Mouse (Mus musculus) limb, embryonic 12.5 days (tissue): ENCODE measurements around the gene Dbr1. TPM values are rescaled to one million over a fixed set of nuclear protein-coding genes. Genes with fewer than 3 reads are reported as not detected.
A peak's percentile ranks its signal among the peaks of the same experiment; 100 is the strongest.

ENCODE experiments used
- ATAC-seq: fragments of 200-750 bp; cut with Nextera tagmentation; 2 replicates; pipeline ENCODE4 v1.8.0; 2017; ENCODE audit warnings: low read depth, moderate TSS enrichment; ENCODE audit not compliant: insufficient number of reproducible peaks, insufficient read depth, low FRiP score, low TSS enrichment
- H3K27ac ChIP-seq: fragments of 300-500 bp; sonication (generic); 2 replicates; pipeline ENCODE4 v1.5.1; 2016; ENCODE audit warnings: mild to moderate bottlenecking, moderate library complexity
- H3K27me3 ChIP-seq: fragments of 300-500 bp; sonication (generic); 2 replicates; pipeline ENCODE4 v1.6.1; 2016; ENCODE audit warnings: mild to moderate bottlenecking, moderate library complexity
- H3K36me3 ChIP-seq: fragments of 300-500 bp; sonication (generic); 2 replicates; pipeline ENCODE4 v1.6.1; 2016; ENCODE audit warnings: mild to moderate bottlenecking, moderate library complexity
- H3K4me1 ChIP-seq: fragments of 300-500 bp; sonication (generic); replicated peaks from 2 replicates; pipeline ENCODE4 v1.6.1; 2016
- H3K4me2 ChIP-seq: fragments of 300-500 bp; sonication (generic); 2 replicates; pipeline ENCODE4 v1.6.1; 2016; ENCODE audit warnings: mild to moderate bottlenecking, moderate library complexity
- H3K4me3 ChIP-seq: fragments of 300-500 bp; sonication (generic); replicated peaks from 2 replicates; pipeline ENCODE4 v1.5.1; 2016; ENCODE audit warnings: mild to moderate bottlenecking
- H3K9ac ChIP-seq: fragments of 300-500 bp; sonication (generic); replicated peaks from 2 replicates; pipeline ENCODE4 v1.6.1; 2016; ENCODE audit warnings: mild to moderate bottlenecking, moderate library complexity
- H3K9me3 ChIP-seq: fragments of 300-500 bp; sonication (generic); 2 replicates; pipeline ENCODE4 v1.6.1; 2016; ENCODE audit warnings: mild to moderate bottlenecking, moderate library complexity
- WGBS: fragments of 180-500 bp; shearing (Covaris S2); methylation state at CpG from one replicate; pipeline ENCODE4 v1.1.7; 2016; 5-methylcytosine and 5-hydroxymethylcytosine counted together
- polyA plus RNA-seq: library from polyadenylated mRNA; unstranded; fragments of >200 nt; fragmentation: Nextera tagmentation; extraction: Ambion mirVana; gene quantifications from 2 replicates; pipeline ENCODE4 v1.2.1, GENCODE M21; 2016

Gene Dbr1
- polyA plus RNA-seq, 1 experiment from 2014 or later: 32.7 TPM

DNA sequence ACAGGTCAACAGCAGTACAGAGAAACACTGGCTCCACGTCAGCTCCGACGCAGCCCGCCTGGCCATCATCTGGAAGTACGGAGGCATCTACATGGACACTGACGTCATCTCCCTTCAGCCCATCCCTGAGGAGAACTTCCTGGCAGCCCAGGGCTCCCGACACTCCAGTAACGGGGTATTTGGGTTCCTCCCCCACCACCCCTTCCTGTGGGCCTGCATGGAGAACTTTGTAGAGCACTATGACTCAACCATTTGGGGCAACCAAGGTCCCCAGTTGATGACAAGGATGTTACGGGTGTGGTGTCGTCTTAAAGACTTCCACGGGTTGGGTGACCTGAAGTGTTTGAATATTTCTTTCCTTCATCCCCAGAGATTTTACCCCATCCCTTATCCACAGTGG, 44.6 kb downstream of the Dbr1 start:
- no peak overlapping the region for H3K9ac ChIP-seq
- no peaks in the 10 kb centered on the region for H3K4me1 ChIP-seq
- WGBS: 93% methylated on average over 11 of the region's 11 CpGs
- no peaks in the 10 kb centered on the region for H3K9me3 ChIP-seq
- H3K36me3 ChIP-seq: no peaks in the 10 kb centered on the region
- H3K4me3 ChIP-seq: no peak overlapping the region
- no peak overlapping the region for H3K4me2 ChIP-seq
- H3K27me3 ChIP-seq: no peaks in the 10 kb centered on the region
- no peak overlapping the region for H3K27ac ChIP-seq
- no peak for ATAC-seq

DNA sequence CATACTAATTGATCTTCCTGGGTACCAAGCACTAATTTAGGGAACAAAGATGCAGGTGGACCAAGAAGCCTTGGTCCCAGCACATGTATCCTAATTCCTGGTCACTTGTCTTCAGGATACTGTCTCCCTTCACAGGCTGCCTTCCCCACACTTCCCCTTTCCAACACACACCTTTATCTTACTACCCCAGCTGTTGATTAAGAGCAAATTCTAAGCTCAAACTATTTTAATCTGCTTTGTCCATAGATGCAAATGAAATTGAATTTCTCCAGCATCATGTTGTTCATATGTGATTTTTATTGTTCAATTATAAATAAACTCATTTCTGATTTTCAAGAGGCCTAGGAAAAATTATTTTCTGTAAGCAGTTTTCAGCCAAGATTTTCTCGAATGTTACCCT, 46.4 kb downstream of the Dbr1 start:
- no peaks in the 10 kb centered on the region for H3K27me3 ChIP-seq
- H3K4me3 ChIP-seq: no peak overlapping the region
- no peak for ATAC-seq
- H3K9ac ChIP-seq: no peak overlapping the region
- 78% methylated on average over 1 of the region's 1 CpGs for WGBS
- H3K36me3 ChIP-seq: no peaks in the 10 kb centered on the region
- no peaks in the 10 kb centered on the region for H3K9me3 ChIP-seq
- no peaks in the 10 kb centered on the region for H3K4me1 ChIP-seq
- H3K4me2 ChIP-seq: no peak overlapping the region
- no peak overlapping the region for H3K27ac ChIP-seq

DNA sequence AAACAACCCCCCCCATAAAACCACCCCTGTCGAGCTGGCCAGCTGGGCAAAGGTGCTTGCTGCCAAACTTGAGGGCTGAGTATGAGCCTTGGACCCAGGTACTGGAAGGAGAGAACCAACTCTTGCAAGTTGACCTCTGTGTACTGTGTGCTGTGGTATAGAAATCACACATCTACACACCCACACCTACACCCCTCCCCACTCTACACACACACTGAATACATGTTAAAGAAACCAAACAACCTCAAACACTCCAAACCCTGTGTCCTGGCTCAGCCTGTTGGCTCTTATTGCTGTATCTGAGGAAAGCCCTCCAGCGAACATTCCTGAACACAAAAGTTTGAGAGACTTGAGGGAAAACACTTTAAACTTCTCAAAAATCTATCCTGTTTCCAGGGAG, 47.4 kb downstream of the Dbr1 start:
- no peak overlapping the region for H3K9ac ChIP-seq
- WGBS: 53% methylated on average over 2 of the region's 2 CpGs
- H3K36me3 ChIP-seq: no peaks in the 10 kb centered on the region
- no peaks in the 10 kb centered on the region for H3K9me3 ChIP-seq
- ATAC-seq: no peak
- H3K4me2 ChIP-seq: no peak overlapping the region
- H3K27me3 ChIP-seq: no peaks in the 10 kb centered on the region
- H3K27ac ChIP-seq: no peak overlapping the region
- no peaks in the 10 kb centered on the region for H3K4me1 ChIP-seq
- no peak overlapping the region for H3K4me3 ChIP-seq

DNA sequence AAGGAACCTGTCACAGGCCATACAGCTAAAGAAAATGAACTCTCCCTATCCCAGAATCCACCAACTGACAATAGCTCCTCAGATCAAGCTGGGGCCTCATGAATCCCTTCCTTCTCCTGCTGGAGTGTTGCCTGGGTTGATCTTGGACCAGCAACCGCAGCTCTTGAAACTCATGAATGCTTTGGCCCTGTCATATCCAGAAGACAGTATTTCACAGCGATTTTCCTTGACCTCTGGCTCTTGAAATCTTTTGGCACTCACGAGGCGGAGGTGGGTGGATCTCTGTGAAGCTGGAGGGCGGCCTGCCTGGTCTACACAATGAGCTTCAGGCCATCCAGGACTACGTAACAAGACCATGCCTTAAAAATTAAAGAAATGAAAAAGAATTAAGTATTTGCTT, 48.5 kb downstream of the Dbr1 start:
- no peak overlapping the region for H3K4me2 ChIP-seq
- H3K9ac ChIP-seq: no peak overlapping the region
- H3K4me1 ChIP-seq: 0 out of 2 replicates have a peak, but pooled peaks cover 6% of the 10 kb centered on the region
- no peaks in the 10 kb centered on the region for H3K9me3 ChIP-seq
- no peaks in the 10 kb centered on the region for H3K27me3 ChIP-seq
- 80% methylated on average over 6 of the region's 6 CpGs for WGBS
- no peak overlapping the region for H3K4me3 ChIP-seq
- ATAC-seq: no peak
- no peak overlapping the region for H3K27ac ChIP-seq
- H3K36me3 ChIP-seq: no peaks in the 10 kb centered on the region

DNA sequence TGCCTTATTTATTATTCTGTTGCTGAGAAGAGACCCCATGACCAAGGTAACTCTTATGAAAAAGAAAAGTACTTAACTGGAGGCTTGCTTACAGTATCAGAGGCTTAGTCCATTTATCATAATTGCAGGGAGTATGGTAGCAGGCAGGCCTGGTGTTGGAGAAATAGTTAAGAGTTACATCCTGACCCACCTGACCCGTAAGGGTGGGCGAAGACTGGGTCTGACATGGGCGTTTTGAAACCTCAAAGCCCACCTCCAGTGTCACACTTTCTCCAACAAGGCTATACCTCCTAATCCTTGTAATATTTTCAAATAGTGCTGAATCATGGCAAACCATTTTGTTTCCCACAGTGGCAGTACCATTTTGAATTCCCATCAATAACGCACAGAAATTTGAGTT, 53.0 kb downstream of the Dbr1 start:
- Histone ChIP-seq H3K9me3 (no peaks in the 10 kb centered on the region), H3K27me3 (no peaks in the 10 kb centered on the region), H3K36me3 (peaks cover 12% of the 10 kb centered on the region), H3K4me2 (peak overlapping the region; percentile 75), H3K4me3 (peak overlapping the region; percentile 65; the same call in 1 of the 2 replicates), H3K9ac (no peak overlapping the region), H3K27ac (no peak overlapping the region), H3K4me1 (peaks cover 28% of the 10 kb centered on the region)
- no peak for ATAC-seq
- WGBS: 61% methylated on average over 4 of the region's 4 CpGs

DNA sequence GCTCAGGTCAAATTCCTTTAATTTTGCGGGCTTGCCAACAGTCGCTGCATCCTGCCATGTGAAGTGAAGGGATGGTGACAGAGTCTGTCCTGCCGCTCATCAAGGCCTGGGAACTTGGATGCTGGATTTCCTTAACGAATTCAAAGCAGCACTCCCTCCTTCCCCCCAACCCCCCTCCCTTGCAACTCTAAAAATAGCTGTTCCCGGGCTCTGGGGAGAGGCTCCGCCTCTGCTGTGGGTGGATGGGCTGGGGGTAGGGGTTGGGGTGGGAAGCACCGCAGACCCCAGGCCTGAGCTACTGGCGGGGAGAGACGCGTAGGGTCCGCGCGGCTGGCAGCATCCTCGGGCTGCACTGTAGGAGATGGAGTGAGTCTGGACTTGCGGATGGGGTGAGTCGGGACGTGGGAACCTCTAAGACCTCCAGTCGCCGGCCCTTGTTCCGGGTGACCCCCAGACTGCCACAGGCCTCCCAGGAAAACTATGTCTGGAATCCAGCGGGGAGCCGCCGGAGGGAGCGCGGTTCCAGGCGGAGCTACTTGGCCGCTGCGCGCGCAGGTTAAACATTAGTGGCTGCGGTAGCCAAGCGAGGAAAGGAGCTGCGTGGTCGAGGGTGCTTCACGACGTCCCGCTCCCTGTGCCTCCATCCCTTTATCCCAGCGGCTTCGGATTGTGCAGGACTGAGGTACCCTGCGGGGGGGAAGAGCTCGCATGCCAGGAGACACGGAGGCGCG, 53.8 kb downstream of the Dbr1 start, which contains the start of gene Dzip1l:
Dzip1l (plus strand) TSS at position 216 of the 731 bp plus-strand sequence.
- ATAC-seq: peak; percentile 92
- peak within 1 kb of the TSS; percentile 81 for H3K9ac ChIP-seq
- no peaks in the 10 kb centered on the region for H3K27me3 ChIP-seq
- H3K4me2 ChIP-seq: peak within 1 kb of the TSS; percentile 75
- H3K4me3 ChIP-seq: peak within 1 kb of the TSS; percentile 65
- H3K27ac ChIP-seq: peak within 1 kb of the TSS; percentile 91
- H3K4me1 ChIP-seq: peaks cover 28% of the 10 kb centered on the region
- H3K36me3 ChIP-seq: peaks cover 20% of the 10 kb centered on the region
- no peaks in the 10 kb centered on the region for H3K9me3 ChIP-seq
- under 1% methylated on average over 44 of the region's 44 CpGs for WGBS

DNA sequence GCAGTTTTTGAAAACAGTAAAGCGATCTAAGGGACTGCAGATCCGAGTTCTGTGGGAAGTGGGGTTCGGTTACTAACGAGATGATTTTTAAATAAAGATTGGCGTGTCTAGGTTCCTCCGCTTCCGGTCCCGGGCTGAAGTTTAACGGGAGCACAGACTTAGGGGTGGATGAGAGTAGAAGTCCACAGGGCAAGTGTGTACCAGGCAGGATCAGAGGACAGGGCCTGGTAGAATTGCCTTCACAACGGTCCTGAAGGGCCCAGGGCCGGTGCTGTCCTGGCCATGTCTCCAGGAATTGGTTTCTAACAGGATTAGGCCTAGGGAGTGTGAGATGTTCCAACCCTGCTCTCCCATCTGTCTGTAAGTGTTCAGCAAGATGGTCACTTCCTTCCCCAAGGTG, 54.5 kb downstream of the Dbr1 start:
- H3K9me3 ChIP-seq: no peaks in the 10 kb centered on the region
- H3K36me3 ChIP-seq: peaks cover 26% of the 10 kb centered on the region
- peaks cover 28% of the 10 kb centered on the region for H3K4me1 ChIP-seq
- H3K9ac ChIP-seq: peak overlapping the region; percentile 81
- ATAC-seq: 0 out of 2 replicates have a peak, but pooled peaks have one; percentile 17
- no peaks in the 10 kb centered on the region for H3K27me3 ChIP-seq
- peak overlapping the region; percentile 65 for H3K4me3 ChIP-seq
- under 1% methylated on average over 11 of the region's 11 CpGs for WGBS
- H3K4me2 ChIP-seq: peak overlapping the region; percentile 75
- peak overlapping the region; percentile 91 for H3K27ac ChIP-seq

DNA sequence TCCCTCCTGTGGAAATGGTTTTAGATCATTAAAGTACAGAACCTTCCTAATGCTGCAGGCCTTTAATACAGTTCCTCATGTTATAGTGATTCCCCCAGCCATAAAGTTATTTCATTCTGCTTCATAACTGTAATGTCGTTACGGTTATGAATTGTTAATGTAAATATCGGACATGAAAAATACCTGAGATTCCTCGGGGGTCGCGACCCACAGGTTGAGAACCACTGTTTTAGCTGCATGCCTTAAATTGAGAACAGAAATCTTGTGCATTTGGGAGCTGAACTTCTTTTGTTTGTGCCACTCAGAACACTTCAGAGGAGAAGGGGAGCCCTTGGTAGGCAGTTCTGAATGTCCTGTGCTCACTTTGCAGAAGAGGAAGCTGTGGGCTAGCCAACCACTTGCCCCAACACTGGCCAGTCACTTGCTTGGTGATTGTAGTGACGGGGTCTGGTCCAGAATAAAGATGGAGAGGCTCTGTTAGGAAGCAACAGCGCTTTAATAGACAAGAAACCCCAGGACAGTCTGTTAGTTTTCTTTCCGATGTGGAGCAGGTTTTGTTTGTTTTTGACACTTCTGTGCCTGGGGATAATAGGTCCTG, 55.0 kb downstream of the Dbr1 start:
- Histone ChIP-seq H3K27me3 (no peaks in the 10 kb centered on the region), H3K4me1 (peaks cover 28% of the 10 kb centered on the region), H3K9ac (peak overlapping the region; percentile 81), H3K4me3 (peak overlapping the region; percentile 65), H3K27ac (peak overlapping the region; percentile 91), H3K9me3 (no peaks in the 10 kb centered on the region), H3K36me3 (peaks cover 32% of the 10 kb centered on the region), H3K4me2 (peak overlapping the region; percentile 75)
- WGBS: 54% methylated on average over 9 of the region's 9 CpGs
- ATAC-seq: no peak

DNA sequence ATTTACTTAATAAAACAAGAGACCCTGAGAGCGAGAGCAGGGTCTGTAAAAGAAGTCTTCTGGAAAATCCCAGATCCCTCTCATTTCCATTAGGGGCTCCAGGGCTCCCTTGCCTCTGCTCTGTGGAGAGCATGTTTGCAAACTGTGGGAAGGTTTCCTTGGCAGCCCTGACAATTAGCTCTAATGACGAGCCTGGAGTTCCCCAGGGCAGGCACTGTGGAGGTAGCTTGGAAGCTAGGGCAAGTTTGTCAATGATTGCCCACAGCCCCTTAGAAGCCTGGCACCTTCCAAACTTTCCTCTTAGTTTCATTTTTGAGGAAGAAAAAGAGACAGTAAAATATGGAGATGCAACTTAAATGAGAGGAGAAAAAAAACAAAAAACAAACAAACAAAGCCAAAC, 56.2 kb downstream of the Dbr1 start:
- ATAC-seq: no peak
- H3K4me3 ChIP-seq: no peak overlapping the region
- H3K4me2 ChIP-seq: no peak overlapping the region
- 49% methylated on average over 2 of the region's 2 CpGs for WGBS
- no peaks in the 10 kb centered on the region for H3K9me3 ChIP-seq
- no peak overlapping the region for H3K9ac ChIP-seq
- peaks cover 43% of the 10 kb centered on the region for H3K36me3 ChIP-seq
- H3K4me1 ChIP-seq: peaks cover 28% of the 10 kb centered on the region
- H3K27me3 ChIP-seq: no peaks in the 10 kb centered on the region
- no peak overlapping the region for H3K27ac ChIP-seq

DNA sequence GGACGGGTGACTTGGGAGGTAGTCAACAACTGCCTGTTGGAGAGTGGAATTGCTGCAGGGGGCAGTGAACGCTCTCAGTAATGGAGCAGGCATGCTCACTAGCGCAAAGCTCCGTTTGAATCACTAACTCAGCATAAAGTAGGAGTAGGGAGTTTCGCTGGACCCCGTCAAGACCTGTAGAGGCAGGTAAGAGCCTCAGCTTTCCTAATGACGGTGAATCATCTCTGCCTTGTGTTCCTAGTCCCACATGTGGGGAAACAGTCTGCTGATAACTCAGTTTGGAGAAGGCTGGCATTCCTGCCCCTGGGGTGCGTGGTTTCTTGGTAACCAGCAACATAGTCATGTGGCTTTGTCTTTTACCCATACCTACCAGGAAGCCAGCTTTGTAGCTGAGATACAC, 56.7 kb downstream of the Dbr1 start:
- H3K4me3 ChIP-seq: no peak overlapping the region
- H3K4me2 ChIP-seq: 0 out of 2 replicates have a peak overlapping the region, but pooled peaks have one; percentile 7
- ATAC-seq: no peak
- peaks cover 28% of the 10 kb centered on the region for H3K4me1 ChIP-seq
- peaks cover 48% of the 10 kb centered on the region for H3K36me3 ChIP-seq
- H3K9ac ChIP-seq: no peak overlapping the region
- H3K27ac ChIP-seq: no peak overlapping the region
- no peaks in the 10 kb centered on the region for H3K27me3 ChIP-seq
- WGBS: 65% methylated on average over 8 of the region's 8 CpGs
- H3K9me3 ChIP-seq: no peaks in the 10 kb centered on the region
